Mouse (Mus musculus): Measurements from ENCODE around the gene Zfp638.

DNA sequence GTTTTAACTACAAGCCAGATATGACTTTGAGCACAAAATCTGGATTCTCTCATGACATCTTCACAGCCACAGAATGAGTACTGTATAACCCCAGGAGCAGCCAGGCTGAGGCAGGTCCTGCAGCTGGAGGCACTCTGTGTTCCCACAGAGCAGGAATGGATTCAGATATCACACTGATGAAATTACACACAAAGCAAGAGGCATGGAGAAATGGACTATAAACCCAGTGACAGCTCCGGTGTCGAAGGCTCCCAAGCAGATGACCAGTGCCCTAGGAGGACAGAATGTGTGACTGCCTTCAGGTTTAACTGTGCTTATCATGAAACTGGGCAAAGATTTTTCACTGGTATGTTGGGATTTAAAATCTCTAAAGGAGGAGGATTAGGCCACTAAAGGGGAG is 20.8 kb upstream of the Zfp638 start:
- TF ChIP-seq CTCF (IDR thresholded peaks at IDR 0.05; ENCODE audit: low read depth) (no peak), EP300 (IDR thresholded peaks at IDR 0.05; ENCODE audit: low read depth) (no peak)

Measured in liver, embryonic 14.5 days (tissue).